Mouse (Mus musculus): ENCODE data around the gene Snx20. TPM values are rescaled to one million over a fixed set of nuclear protein-coding genes. Genes with fewer than 3 reads are reported as not detected.

The Snx20 gene
- polyA plus RNA-seq, 1 experiment = 11.5 TPM

- H3K4me1 ChIP-seq (ENCODE audit: control insufficient read depth, insufficient read depth, low read length) = no peaks in the 10 kb centered on the region
- WGBS = 56% methylated on average over 6 of the region's 6 CpGs
- no peak for DNase-seq
- TF ChIP-seq POLR2A (IDR thresholded peaks at IDR 0.05; ENCODE audit: borderline replicate concordance, extremely low read depth, low read depth, low read length) = no peak
- TF ChIP-seq CTCF (IDR thresholded peaks at IDR 0.05; ENCODE audit: insufficient read depth, low read length) = no peak
- no peak overlapping the region for H3K4me3 ChIP-seq (replicated peaks; ENCODE audit: extremely low read depth, low read depth, low read length)
Measured at GRCm38 (mm10) chr8:88590226-88590625, 45.7 kb downstream of the Snx20 start.

- H3K4me1 ChIP-seq (ENCODE audit: control insufficient read depth, insufficient read depth, low read length) = no peaks in the 10 kb centered on the region
- WGBS = 93% methylated on average over 8 of the region's 8 CpGs
- DNase-seq = no peak
- TF ChIP-seq POLR2A (IDR thresholded peaks at IDR 0.05; ENCODE audit: borderline replicate concordance, extremely low read depth, low read depth, low read length) (no peak), CTCF (IDR thresholded peaks at IDR 0.05; ENCODE audit: insufficient read depth, low read length) (no peak)
- H3K4me3 ChIP-seq (replicated peaks; ENCODE audit: extremely low read depth, low read depth, low read length) = no peak overlapping the region
Measured at GRCm38 (mm10) chr8:88588205-88588889, 47.6 kb downstream of the Snx20 start.

DNA sequence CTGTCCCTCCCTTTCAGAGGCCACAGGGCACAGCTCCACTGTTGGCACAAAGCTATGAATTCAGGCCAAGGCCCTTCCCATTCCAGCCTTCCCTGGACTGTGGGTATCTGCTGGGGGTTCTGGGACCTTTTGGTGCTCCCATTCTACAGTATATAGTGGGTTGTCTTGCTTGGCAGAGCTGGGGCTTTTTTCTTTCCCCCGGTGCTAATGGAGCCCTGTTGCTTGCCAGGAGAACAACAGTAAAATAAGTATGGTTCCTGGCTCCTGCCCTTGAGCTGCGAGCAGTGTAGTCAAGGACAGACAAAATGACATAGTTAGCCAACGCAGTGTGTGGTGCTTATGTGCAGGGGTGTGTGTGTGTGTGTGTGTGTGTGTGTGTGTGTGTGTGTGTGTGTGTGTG, 52.1 kb downstream of the Snx20 start:
- no peak overlapping the region for H3K4me3 ChIP-seq (replicated peaks; ENCODE audit: extremely low read depth, low read depth, low read length)
- no peak for TF ChIP-seq POLR2A (IDR thresholded peaks at IDR 0.05; ENCODE audit: borderline replicate concordance, extremely low read depth, low read depth, low read length)
- TF ChIP-seq CTCF (IDR thresholded peaks at IDR 0.05; ENCODE audit: insufficient read depth, low read length) = no peak
- no peak for DNase-seq
- H3K4me1 ChIP-seq (ENCODE audit: control insufficient read depth, insufficient read depth, low read length) = peaks cover 9% of the 10 kb centered on the region; the same call in 1 of the 2 replicates
- 76% methylated on average over 3 of the region's 3 CpGs for WGBS

DNA sequence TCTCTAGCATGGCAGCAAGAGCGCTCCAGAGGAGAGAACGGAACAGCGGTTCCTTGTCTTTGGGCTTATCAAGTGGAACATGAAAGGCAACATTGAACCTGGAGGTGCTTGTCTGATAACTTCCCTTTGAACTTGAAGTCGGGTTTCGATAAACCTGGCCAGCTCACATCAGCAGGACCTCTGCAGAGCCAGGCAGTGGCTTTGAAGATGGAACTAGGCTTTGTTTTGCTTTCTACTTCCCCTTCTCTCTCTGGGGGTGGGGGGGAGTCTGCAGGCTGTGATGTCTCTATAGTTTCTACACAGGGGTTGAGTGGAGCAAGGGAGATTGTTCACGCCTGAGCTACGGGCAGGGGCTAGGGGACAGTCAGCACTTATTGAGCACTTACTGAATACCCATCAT, 55.1 kb downstream of the Snx20 start:
- DNase-seq = no peak
- no peak for TF ChIP-seq POLR2A (IDR thresholded peaks at IDR 0.05; ENCODE audit: borderline replicate concordance, extremely low read depth, low read depth, low read length)
- TF ChIP-seq CTCF (IDR thresholded peaks at IDR 0.05; ENCODE audit: insufficient read depth, low read length) = no peak
- WGBS = 52% methylated on average over 7 of the region's 7 CpGs
- Histone ChIP-seq H3K4me1 (ENCODE audit: control insufficient read depth, insufficient read depth, low read length) (peaks cover 16% of the 10 kb centered on the region; the same call in 1 of the 2 replicates), H3K4me3 (replicated peaks; ENCODE audit: extremely low read depth, low read depth, low read length) (no peak overlapping the region)

DNA sequence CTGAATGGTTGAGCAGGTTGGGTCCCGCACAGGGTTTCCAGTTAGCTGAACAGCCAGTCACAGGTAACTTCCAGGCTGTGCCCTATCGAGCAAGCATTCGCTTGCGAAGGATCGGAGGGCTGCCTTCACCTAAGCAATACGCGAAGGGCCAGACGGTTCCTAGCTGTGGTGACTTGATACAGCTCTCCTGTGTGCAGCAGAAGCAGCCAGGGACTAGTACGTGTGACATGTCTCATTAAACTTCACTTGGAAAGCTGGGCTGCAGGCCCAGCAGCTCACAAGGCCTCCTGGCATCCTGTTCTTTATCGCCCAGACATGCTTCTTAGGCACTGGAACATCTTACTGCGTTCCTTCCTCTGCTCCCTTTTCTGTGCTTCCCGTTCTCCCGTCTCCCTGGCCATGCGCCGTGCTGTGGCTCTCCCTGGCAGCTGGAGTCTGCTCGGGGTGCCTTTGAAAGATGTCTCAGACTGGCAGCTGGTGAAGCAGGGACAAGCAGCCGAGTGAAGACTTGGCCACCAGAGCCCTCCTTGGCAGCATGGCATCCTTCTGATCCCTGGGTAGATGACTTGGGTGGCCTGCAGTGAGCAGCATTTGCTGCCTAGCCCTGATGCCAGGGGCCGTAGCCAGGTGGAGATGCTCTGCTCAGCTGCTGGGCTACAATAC, 56.1 kb downstream of the Snx20 start:
- DNase-seq = no peak
- 62% methylated on average over 18 of the region's 18 CpGs for WGBS
- TF ChIP-seq POLR2A (IDR thresholded peaks at IDR 0.05; ENCODE audit: borderline replicate concordance, extremely low read depth, low read depth, low read length) (no peak), CTCF (IDR thresholded peaks at IDR 0.05; ENCODE audit: insufficient read depth, low read length) (no peak)
- H3K4me3 ChIP-seq (replicated peaks; ENCODE audit: extremely low read depth, low read depth, low read length) = no peak overlapping the region
- peaks cover 16% of the 10 kb centered on the region; the same call in 1 of the 2 replicates for H3K4me1 ChIP-seq (ENCODE audit: control insufficient read depth, insufficient read depth, low read length)

GRCm38 (mm10) chr8:88579246-88579645, 56.7 kb downstream of the Snx20 start:
- Histone ChIP-seq H3K4me1 (ENCODE audit: control insufficient read depth, insufficient read depth, low read length) (peaks cover 20% of the 10 kb centered on the region; the same call in 1 of the 2 replicates), H3K4me3 (replicated peaks; ENCODE audit: extremely low read depth, low read depth, low read length) (no peak overlapping the region)
- TF ChIP-seq CTCF (IDR thresholded peaks at IDR 0.05; ENCODE audit: insufficient read depth, low read length) = no peak
- TF ChIP-seq POLR2A (IDR thresholded peaks at IDR 0.05; ENCODE audit: borderline replicate concordance, extremely low read depth, low read depth, low read length) = no peak
- 49% methylated on average over 7 of the region's 7 CpGs for WGBS
- no peak for DNase-seq

- DNase-seq = no peak
- H3K4me1 ChIP-seq (ENCODE audit: control insufficient read depth, insufficient read depth, low read length) = peaks cover 20% of the 10 kb centered on the region; the same call in 1 of the 2 replicates
- H3K4me3 ChIP-seq (replicated peaks; ENCODE audit: extremely low read depth, low read depth, low read length) = no peak overlapping the region
- WGBS = 77% methylated on average over 14 of the region's 14 CpGs
- no peak for TF ChIP-seq POLR2A (IDR thresholded peaks at IDR 0.05; ENCODE audit: borderline replicate concordance, extremely low read depth, low read depth, low read length)
- TF ChIP-seq CTCF (IDR thresholded peaks at IDR 0.05; ENCODE audit: insufficient read depth, low read length) = no peak
Measured at GRCm38 (mm10) chr8:88578413-88579175, 57.3 kb downstream of the Snx20 start.

- Histone ChIP-seq H3K4me3 (replicated peaks; ENCODE audit: extremely low read depth, low read depth, low read length) (no peak overlapping the region), H3K4me1 (ENCODE audit: control insufficient read depth, insufficient read depth, low read length) (peaks cover 20% of the 10 kb centered on the region; the same call in 1 of the 2 replicates)
- 60% methylated on average over 5 of the region's 5 CpGs for WGBS
- no peak for TF ChIP-seq POLR2A (IDR thresholded peaks at IDR 0.05; ENCODE audit: borderline replicate concordance, extremely low read depth, low read depth, low read length)
- TF ChIP-seq CTCF (IDR thresholded peaks at IDR 0.05; ENCODE audit: insufficient read depth, low read length) = no peak
- DNase-seq = no peak
Measured at GRCm38 (mm10) chr8:88577666-88578065, 58.3 kb downstream of the Snx20 start.

Other genes with a start within 250 kb of the Snx20 start
- gene Nkd1, start 114.8 kb downstream of the Snx20 start, polyA plus RNA-seq (2012; rRNA removed) = 143 and 171 TPM in 2 replicates
- 4.0 and 5.0 TPM in 2 replicates for gene Nod2, start 11.2 kb upstream of the Snx20 start, polyA plus RNA-seq (2012; rRNA removed)
- gene Cyld, start 60.9 kb upstream of the Snx20 start, polyA plus RNA-seq (2012; rRNA removed) = 5.2 and 8.7 TPM in 2 replicates

Data from lung, adult 2 months (tissue).